Mouse (Mus musculus) heart, embryonic 11.5 days (tissue): ENCODE results near the gene Inip. TPM values are rescaled to one million over a fixed set of nuclear protein-coding genes. Genes with fewer than 3 reads are reported as not detected.

ENCODE experiments used
- ATAC-seq: fragments of 200-750 bp; cut with Nextera tagmentation; replicated peaks from 2 replicates; pipeline ENCODE4 v1.8.0; 2017; ENCODE audit warnings: moderate library complexity; ENCODE audit not compliant: insufficient number of reproducible peaks, low FRiP score, low TSS enrichment
- H3K27ac ChIP-seq: fragments of 300-500 bp; sonication (generic); 2 replicates; pipeline ENCODE4 v1.5.1; 2014; ENCODE audit warnings: mild to moderate bottlenecking, low read depth, low read length
- H3K27me3 ChIP-seq: fragments of 300-500 bp; sonication (generic); 2 replicates; pipeline ENCODE4 v1.6.1; 2014; ENCODE audit warnings: mild to moderate bottlenecking, low read length, mixed read lengths; ENCODE audit not compliant: control insufficient read depth, insufficient read depth
- H3K36me3 ChIP-seq: fragments of 300-500 bp; sonication (generic); 2 replicates; pipeline ENCODE4 v1.6.1; 2014; ENCODE audit warnings: mild to moderate bottlenecking, low read length, moderate library complexity, mixed read lengths; ENCODE audit not compliant: control insufficient read depth, insufficient read depth
- H3K4me1 ChIP-seq: fragments of 300-500 bp; sonication (generic); 2 replicates; pipeline ENCODE4 v1.6.1; 2014; ENCODE audit warnings: low read length; ENCODE audit not compliant: control insufficient read depth, insufficient read depth
- H3K4me2 ChIP-seq: fragments of 300-500 bp; sonication (generic); 2 replicates; pipeline ENCODE4 v1.6.1; 2014; ENCODE audit warnings: mild to moderate bottlenecking, moderate library complexity
- H3K4me3 ChIP-seq: fragments of 300-500 bp; sonication (generic); 2 replicates; pipeline ENCODE4 v1.5.1; 2014; ENCODE audit warnings: low read depth, low read length
- H3K9ac ChIP-seq: fragments of 300-500 bp; sonication (generic); 2 replicates; pipeline ENCODE4 v1.6.1; 2014; ENCODE audit warnings: mild to moderate bottlenecking, low read depth, low read length, moderate library complexity
- H3K9me3 ChIP-seq: fragments of 300-500 bp; sonication (generic); replicated peaks from 2 replicates; pipeline ENCODE4 v1.6.1; 2016; ENCODE audit warnings: low read length; ENCODE audit not compliant: control insufficient read depth
- WGBS: fragments of 180-500 bp; shearing (Covaris S2); extraction: QIAGEN DNeasy Blood & Tissue Kit; methylation state at CpG from one replicate; pipeline ENCODE4 v1.1.7; 2014; ENCODE audit not compliant: insufficient replicate concordance; 5-methylcytosine and 5-hydroxymethylcytosine counted together
- polyA plus RNA-seq: library from polyadenylated mRNA; unstranded; fragments of >200 nt; fragmentation: Nextera tagmentation; extraction: Ambion mirVana; gene quantifications from 2 replicates; pipeline ENCODE4 v1.2.1, GENCODE M21; 2014

Inip gene
- polyA plus RNA-seq, 1 experiment from 2014 or later = 49.4 TPM

GRCm38 (mm10) chr4:59760016-59760415, 41.4 kb downstream of the Inip start:
- Histone ChIP-seq H3K27me3 (no peaks in the 10 kb centered on the region), H3K4me1 (no peaks in the 10 kb centered on the region), H3K4me2 (no peak overlapping the region), H3K9ac (no peak overlapping the region), H3K36me3 (no peaks in the 10 kb centered on the region), H3K9me3 (no peaks in the 10 kb centered on the region), H3K27ac (no peak overlapping the region), H3K4me3 (no peak overlapping the region)
- no peak for ATAC-seq
- WGBS = 68% methylated on average over 4 of the region's 4 CpGs

GRCm38 (mm10) chr4:59757452-59758435, 43.6 kb downstream of the Inip start:
- no peak for ATAC-seq
- Histone ChIP-seq H3K4me2 (no peak overlapping the region), H3K9me3 (no peaks in the 10 kb centered on the region), H3K27me3 (no peaks in the 10 kb centered on the region), H3K36me3 (no peaks in the 10 kb centered on the region), H3K27ac (no peak overlapping the region), H3K9ac (no peak overlapping the region), H3K4me3 (no peak overlapping the region), H3K4me1 (no peaks in the 10 kb centered on the region)
- 79% methylated on average over 12 of the region's 12 CpGs for WGBS

GRCm38 (mm10) chr4:59756332-59757082, 44.9 kb downstream of the Inip start:
- Histone ChIP-seq H3K27me3 (no peaks in the 10 kb centered on the region), H3K4me1 (no peaks in the 10 kb centered on the region), H3K9ac (no peak overlapping the region), H3K9me3 (no peaks in the 10 kb centered on the region), H3K4me2 (no peak overlapping the region), H3K4me3 (no peak overlapping the region), H3K36me3 (peaks cover 3% of the 10 kb centered on the region; the same call in 1 of the 2 replicates), H3K27ac (no peak overlapping the region)
- ATAC-seq = no peak
- WGBS = 78% methylated on average over 9 of the region's 9 CpGs

GRCm38 (mm10) chr4:59753491-59754140, 47.8 kb downstream of the Inip start:
- H3K27ac ChIP-seq = no peak overlapping the region
- no peak overlapping the region for H3K9ac ChIP-seq
- H3K4me3 ChIP-seq = no peak overlapping the region
- no peaks in the 10 kb centered on the region for H3K27me3 ChIP-seq
- no peaks in the 10 kb centered on the region for H3K4me1 ChIP-seq
- 72% methylated on average over 13 of the region's 13 CpGs for WGBS
- H3K9me3 ChIP-seq = no peaks in the 10 kb centered on the region
- H3K4me2 ChIP-seq = no peak overlapping the region
- ATAC-seq = no peak
- peaks cover 3% of the 10 kb centered on the region; the same call in 1 of the 2 replicates for H3K36me3 ChIP-seq

GRCm38 (mm10) chr4:59739882-59740281, 61.5 kb downstream of the Inip start:
- H3K4me2 ChIP-seq = no peak overlapping the region
- H3K27ac ChIP-seq = no peak overlapping the region
- H3K4me3 ChIP-seq = no peak overlapping the region
- H3K9me3 ChIP-seq = no peaks in the 10 kb centered on the region
- H3K4me1 ChIP-seq = peaks cover 5% of the 10 kb centered on the region; the same call in 1 of the 2 replicates
- no peak overlapping the region for H3K9ac ChIP-seq
- ATAC-seq = no peak
- H3K36me3 ChIP-seq = no peaks in the 10 kb centered on the region; the same call in none of the 2 replicates
- no peaks in the 10 kb centered on the region for H3K27me3 ChIP-seq
- 73% methylated on average over 2 of the region's 2 CpGs for WGBS

- H3K27me3 ChIP-seq = no peaks in the 10 kb centered on the region
- no peaks in the 10 kb centered on the region for H3K9me3 ChIP-seq
- H3K4me2 ChIP-seq = no peak overlapping the region
- H3K9ac ChIP-seq = no peak overlapping the region
- ATAC-seq = no peak
- H3K4me3 ChIP-seq = no peak overlapping the region
- H3K36me3 ChIP-seq = no peaks in the 10 kb centered on the region; the same call in none of the 2 replicates
- 96% methylated on average over 4 of the region's 4 CpGs for WGBS
- H3K27ac ChIP-seq = no peak overlapping the region
- H3K4me1 ChIP-seq = peaks cover 5% of the 10 kb centered on the region; the same call in 1 of the 2 replicates
Measured at GRCm38 (mm10) chr4:59739321-59739720, 62.1 kb downstream of the Inip start.

- WGBS = 68% methylated on average over 7 of the region's 7 CpGs
- ATAC-seq = no peak
- Histone ChIP-seq H3K4me1 (no peaks in the 10 kb centered on the region), H3K27ac (no peak overlapping the region), H3K27me3 (no peaks in the 10 kb centered on the region), H3K9me3 (no peaks in the 10 kb centered on the region), H3K4me2 (no peak overlapping the region), H3K9ac (no peak overlapping the region), H3K36me3 (no peaks in the 10 kb centered on the region), H3K4me3 (no peak overlapping the region)
Measured at GRCm38 (mm10) chr4:59731544-59731943, 69.8 kb downstream of the Inip start.

- Histone ChIP-seq H3K4me2 (no peak overlapping the region), H3K27me3 (no peaks in the 10 kb centered on the region), H3K9me3 (no peaks in the 10 kb centered on the region), H3K9ac (no peak overlapping the region), H3K36me3 (no peaks in the 10 kb centered on the region), H3K4me1 (no peaks in the 10 kb centered on the region), H3K4me3 (no peak overlapping the region), H3K27ac (no peak overlapping the region)
- no peak for ATAC-seq
- whole genome bisulfite sequencing = 84% methylated on average over 2 of the region's 2 CpGs
Measured at GRCm38 (mm10) chr4:59728839-59729238, 72.5 kb downstream of the Inip start.
